10 mouse cellular contexts compared by ENCODE assay signal in the genomic region with DNA sequence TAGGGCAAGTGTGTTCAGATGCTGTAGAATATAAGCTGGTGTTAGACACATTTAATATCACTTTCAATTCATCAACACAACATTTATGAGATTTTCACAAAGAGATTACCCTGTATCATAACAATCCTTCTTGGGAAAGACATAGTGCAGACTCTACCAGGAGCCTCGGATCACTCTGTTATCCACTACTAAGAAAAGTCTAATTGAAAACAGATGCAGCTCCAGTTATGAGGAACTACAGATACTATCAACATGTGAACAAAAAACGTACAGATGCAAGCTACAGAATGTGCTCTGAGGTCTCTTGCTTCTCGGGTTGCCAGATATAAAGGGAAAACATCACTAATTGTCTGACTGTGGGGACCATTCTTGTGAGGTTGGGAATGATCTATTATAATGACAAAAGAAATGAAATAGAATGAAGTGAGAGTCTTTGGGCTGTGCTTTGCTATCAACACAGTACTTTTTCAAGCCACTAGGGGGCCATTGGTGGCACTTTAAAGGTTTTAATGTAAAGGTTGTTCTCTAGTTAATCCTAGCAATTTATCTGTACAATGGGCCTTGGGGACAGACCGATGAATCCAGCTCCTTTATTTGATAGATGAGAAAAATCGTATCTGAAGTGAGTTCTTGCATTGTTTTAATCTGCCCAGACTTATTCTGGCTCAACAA.
DNase-seq lines count a peak whose midpoint lies in the region; ATAC-seq and TF ChIP-seq lines count a peak whose summit lies in the region.
"Had no signal": no experiment of that assay in that cellular context is flagged by ENCODE, and none has a peak within 500 bp of the region (broad histone marks: within the 10 kb centered on the region; RNA-seq: fewer than 3 reads in every experiment).

No protein-coding gene starts in this region.

- no peaks in the 10 kb centered on the region for H3K9me3 ChIP-seq in forebrain, embryonic 14.5 days (replicated peaks; ENCODE audit: control insufficient read depth, low read length)
- H3K9me3 ChIP-seq in forebrain, embryonic 12.5 days: no peaks in the 10 kb centered on the region
- no peaks in the 10 kb centered on the region for H3K9me3 ChIP-seq in liver, embryonic 14.5 days (ENCODE audit: control insufficient read depth, low read length)
- no peaks in the 10 kb centered on the region for H3K9me3 ChIP-seq in liver, embryonic 11.5 days (ENCODE audit: control insufficient read depth, low read length)
- H3K9me3 ChIP-seq in limb, embryonic 14.5 days (ENCODE audit: control insufficient read depth, low read length): no peaks in the 10 kb centered on the region
- H3K9me3 ChIP-seq: lung, embryonic 15.5 days had no signal

- no peak overlapping the region for H3K27ac ChIP-seq in forebrain, embryonic 14.5 days (ENCODE audit: low read depth, low read length)
- no peak overlapping the region for H3K27ac ChIP-seq in forebrain, embryonic 12.5 days
- no peak overlapping the region for H3K27ac ChIP-seq in liver, embryonic 14.5 days
- no peak overlapping the region for H3K27ac ChIP-seq in liver, embryonic 11.5 days (ENCODE audit: low read depth, low read length)
- no peak overlapping the region for H3K27ac ChIP-seq in limb, embryonic 14.5 days (replicated peaks; ENCODE audit: low read depth, low read length)
- H3K27ac ChIP-seq: lung, embryonic 15.5 days had no signal

- H3K4me3 ChIP-seq in forebrain, embryonic 14.5 days (ENCODE audit: low read depth, low read length): no peak overlapping the region
- H3K4me3 ChIP-seq in forebrain, embryonic 12.5 days (replicated peaks): no peak overlapping the region
- H3K4me3 ChIP-seq in liver, embryonic 14.5 days (ENCODE audit: insufficient read depth in 1 of 2, low read depth in 2 of 2, low read length in 2 of 2): no peak overlapping the region
- no peak overlapping the region for H3K4me3 ChIP-seq in liver, embryonic 11.5 days (ENCODE audit: low read depth, low read length)
- H3K4me3 ChIP-seq in limb, embryonic 14.5 days (replicated peaks; ENCODE audit: low read length): no peak overlapping the region
- H3K4me3 ChIP-seq: lung, embryonic 15.5 days had no signal

- H3K4me2 ChIP-seq in forebrain, embryonic 14.5 days (ENCODE audit: low read length): no peak overlapping the region
- no peak overlapping the region for H3K4me2 ChIP-seq in forebrain, embryonic 12.5 days
- no peak overlapping the region for H3K4me2 ChIP-seq in liver, embryonic 14.5 days (ENCODE audit: low read depth)
- no peak overlapping the region for H3K4me2 ChIP-seq in liver, embryonic 11.5 days
- no peak overlapping the region for H3K4me2 ChIP-seq in limb, embryonic 14.5 days (replicated peaks; ENCODE audit: low read depth, low read length, severe bottlenecking)
- H3K4me2 ChIP-seq: heart, embryonic 11.5 days; lung, embryonic 15.5 days had no signal

- TF ChIP-seq CTCF in liver, embryonic 14.5 days (IDR thresholded peaks at IDR 0.05; ENCODE audit: low read depth): peak; percentile 31; the same call in 1 of the 2 replicates

- no peak for TF ChIP-seq EP300 in liver, embryonic 14.5 days (IDR thresholded peaks at IDR 0.05; ENCODE audit: low read depth)

- 76% methylated on average over 5 of the region's 5 CpGs for WGBS in forebrain, embryonic 14.5 days
- WGBS in forebrain, embryonic 12.5 days: 66% methylated on average over 5 of the region's 5 CpGs
- 39% methylated on average over 5 of the region's 5 CpGs for WGBS in liver, embryonic 14.5 days (ENCODE audit: insufficient replicate concordance)
- 55% methylated on average over 5 of the region's 5 CpGs for WGBS in liver, embryonic 11.5 days
- 52% methylated on average over 5 of the region's 5 CpGs for WGBS in limb, embryonic 14.5 days

- no peaks in the 10 kb centered on the region for H3K36me3 ChIP-seq in forebrain, embryonic 14.5 days (ENCODE audit: control insufficient read depth, insufficient read depth, low read length)
- H3K36me3 ChIP-seq in forebrain, embryonic 12.5 days (replicated peaks): no peaks in the 10 kb centered on the region
- no peaks in the 10 kb centered on the region for H3K36me3 ChIP-seq in liver, embryonic 14.5 days (replicated peaks; ENCODE audit: control insufficient read depth, insufficient read depth, low read depth)
- no peaks in the 10 kb centered on the region for H3K36me3 ChIP-seq in liver, embryonic 11.5 days (ENCODE audit: control insufficient read depth, insufficient read depth, low read length)
- no peaks in the 10 kb centered on the region for H3K36me3 ChIP-seq in limb, embryonic 14.5 days (ENCODE audit: control insufficient read depth, insufficient read depth, low read length)
- H3K36me3 ChIP-seq: lung, embryonic 15.5 days had no signal

- H3K4me1 ChIP-seq in forebrain, embryonic 14.5 days (ENCODE audit: control insufficient read depth, insufficient read depth, low read length): no peaks in the 10 kb centered on the region
- no peaks in the 10 kb centered on the region for H3K4me1 ChIP-seq in forebrain, embryonic 12.5 days
- H3K4me1 ChIP-seq in liver, embryonic 14.5 days (replicated peaks; ENCODE audit: control insufficient read depth in 2 of 2, insufficient read depth in 2 of 2, low read length in 1 of 2): no peaks in the 10 kb centered on the region
- no peaks in the 10 kb centered on the region for H3K4me1 ChIP-seq in liver, embryonic 11.5 days (replicated peaks; ENCODE audit: control insufficient read depth, insufficient read depth, low read length)
- no peaks in the 10 kb centered on the region; the same call in 1 of the 2 replicates for H3K4me1 ChIP-seq in limb, embryonic 14.5 days (ENCODE audit: control insufficient read depth, insufficient read depth, low read length)
- H3K4me1 ChIP-seq: lung, embryonic 15.5 days had no signal

- no peak for TF ChIP-seq POLR2A in limb, embryonic 14.5 days (IDR thresholded peaks at IDR 0.05; ENCODE audit: borderline replicate concordance, extremely low read depth, insufficient read depth, insufficient read length)

- H3K9ac ChIP-seq in forebrain, embryonic 14.5 days (ENCODE audit: low read length): no peak overlapping the region
- H3K9ac ChIP-seq in forebrain, embryonic 12.5 days: no peak overlapping the region
- H3K9ac ChIP-seq in liver, embryonic 14.5 days (replicated peaks): no peak overlapping the region
- no peak overlapping the region for H3K9ac ChIP-seq in liver, embryonic 11.5 days (ENCODE audit: low read depth, low read length)
- no peak overlapping the region for H3K9ac ChIP-seq in limb, embryonic 14.5 days (ENCODE audit: low read depth, low read length, severe bottlenecking)
- H3K9ac ChIP-seq: lung, embryonic 15.5 days had no signal

- no peak for ATAC-seq in forebrain, embryonic 14.5 days
- no peak for ATAC-seq in forebrain, embryonic 12.5 days (ENCODE audit: low FRiP score)
- ATAC-seq in liver, embryonic 14.5 days (ENCODE audit: insufficient read depth): no peak
- no peak for ATAC-seq in liver, embryonic 11.5 days (replicated peaks; ENCODE audit: low FRiP score)
- ATAC-seq in limb, embryonic 14.5 days (ENCODE audit: low FRiP score, low read depth): peak; percentile 57; the same call in 1 of the 2 replicates
- ATAC-seq in erythroblast, adult 5-6 weeks (replicated peaks; ENCODE audit: low FRiP score, poor library complexity, severe bottlenecking): no peak

- H3K27me3 ChIP-seq in forebrain, embryonic 14.5 days (replicated peaks; ENCODE audit: control insufficient read depth, insufficient read depth, low read length): no peaks in the 10 kb centered on the region
- H3K27me3 ChIP-seq in forebrain, embryonic 12.5 days: no peaks in the 10 kb centered on the region
- no peaks in the 10 kb centered on the region for H3K27me3 ChIP-seq in liver, embryonic 14.5 days (ENCODE audit: control insufficient read depth, insufficient read depth, low read length)
- no peaks in the 10 kb centered on the region for H3K27me3 ChIP-seq in liver, embryonic 11.5 days (replicated peaks; ENCODE audit: control insufficient read depth, insufficient read depth, low read length)
- H3K27me3 ChIP-seq in limb, embryonic 14.5 days (ENCODE audit: control insufficient read depth, insufficient read depth, low read length): no peaks in the 10 kb centered on the region
- H3K27me3 ChIP-seq: lung, embryonic 15.5 days had no signal

- DNase-seq in forebrain, embryonic 14.5 days (ENCODE audit: low spot score): peak; percentile 8
- no peak for DNase-seq in liver, embryonic 14.5 days (ENCODE audit: low read depth in 3 of 3, low spot score in 3 of 3)
- DNase-seq in liver, embryonic 11.5 days (ENCODE audit: low spot score): no peak
- peak; percentile 16 for DNase-seq in ZHBTc4 (ENCODE audit: low read depth, low spot score)
- DNase-seq in limb, embryonic 14.5 days (ENCODE audit: low spot score): peak; percentile 80
- DNase-seq in layer of hippocampus, postnatal 36 days: no peak

Comparison
In these comparisons a context has a peak if more than half of its experiments do, and no peak if none do; other contexts are left out.
1. DNase-seq: peak in forebrain, embryonic 14.5 days (single experiment), ZHBTc4 (single experiment) and limb, embryonic 14.5 days (single experiment); none in liver, embryonic 14.5 days (0 of 3), liver, embryonic 11.5 days (single experiment) and layer of hippocampus, postnatal 36 days (0 of 2).